Mouse (Mus musculus) embryonic facial prominence, embryonic 11.5 days (tissue): ENCODE measurements around the gene Samsn1. TPM values are rescaled to one million over a fixed set of nuclear protein-coding genes. Genes with fewer than 3 reads are reported as not detected.

Experiments used
- ATAC-seq: fragments of 200-750 bp; cut with Nextera tagmentation; replicated peaks from 2 replicates; pipeline ENCODE4 v1.8.0; 2017; ENCODE audit warnings: low read depth; ENCODE audit not compliant: insufficient number of reproducible peaks, low FRiP score, low TSS enrichment
- DNase-seq: peaks from one replicate; pipeline ENCODE4 v3.0.0-alpha.2; 2015; ENCODE audit warnings: low spot score
- H3K27ac ChIP-seq: fragments of 300-500 bp; sonication (generic); replicated peaks from 2 replicates; pipeline ENCODE4 v1.5.1; 2014; ENCODE audit warnings: mild to moderate bottlenecking, low read depth, low read length, control low read depth
- H3K27me3 ChIP-seq: fragments of 300-500 bp; sonication (generic); 2 replicates; pipeline ENCODE4 v1.6.1; 2014; ENCODE audit warnings: mild to moderate bottlenecking, low read length, moderate library complexity, mixed read lengths; ENCODE audit not compliant: control insufficient read depth, insufficient read depth
- H3K36me3 ChIP-seq: fragments of 300-500 bp; sonication (generic); replicated peaks from 2 replicates; pipeline ENCODE4 v1.6.1; 2014; ENCODE audit warnings: low read depth, mild to moderate bottlenecking, low read length, moderate library complexity, mixed read lengths; ENCODE audit not compliant: control insufficient read depth, insufficient read depth
- H3K4me1 ChIP-seq: fragments of 300-500 bp; sonication (generic); 2 replicates; pipeline ENCODE4 v1.6.1; 2014; ENCODE audit warnings: low read length, mixed read lengths; ENCODE audit not compliant: control insufficient read depth, insufficient read depth
- H3K4me2 ChIP-seq: fragments of 300-500 bp; sonication (generic); 2 replicates; pipeline ENCODE4 v1.6.1; 2014; ENCODE audit warnings: low read depth, mild to moderate bottlenecking, control low read depth, low read length, moderate library complexity
- H3K4me3 ChIP-seq: fragments of 300-500 bp; sonication (generic); 2 replicates; pipeline ENCODE4 v1.5.1; 2014; ENCODE audit warnings: low read depth, low read length, control low read depth
- H3K9ac ChIP-seq: fragments of 300-500 bp; sonication (generic); replicated peaks from 2 replicates; pipeline ENCODE4 v1.6.1; 2014; ENCODE audit warnings: mild to moderate bottlenecking, control low read depth, low read length
- H3K9me3 ChIP-seq: fragments of 300-500 bp; sonication (generic); replicated peaks from 2 replicates; pipeline ENCODE4 v1.6.1; 2016; ENCODE audit warnings: mild to moderate bottlenecking, low read length, inconsistent platforms, mixed read lengths; ENCODE audit not compliant: control insufficient read depth
- WGBS: fragments of 180-500 bp; shearing (Covaris S2); extraction: QIAGEN DNeasy Blood & Tissue Kit; methylation state at CpG from one replicate; pipeline ENCODE4 v1.1.7; 2014; 5-methylcytosine and 5-hydroxymethylcytosine counted together
- polyA plus RNA-seq: library from polyadenylated mRNA; unstranded; fragments of >200 nt; fragmentation: Nextera tagmentation; extraction: Ambion mirVana; gene quantifications from 2 replicates; pipeline ENCODE4 v1.2.1, GENCODE M21; 2014

Samsn1 gene
- polyA plus RNA-seq, 1 experiment from 2014 or later = 2.9 TPM

GRCm38 (mm10) chr16:75889081-75889646 lies 132.9 kb downstream of the Samsn1 start:
- DNase-seq (no peak), ATAC-seq (no peak)
- Histone ChIP-seq H3K27me3 (no peaks in the 10 kb centered on the region), H3K36me3 (no peaks in the 10 kb centered on the region), H3K27ac (no peak overlapping the region), H3K4me1 (no peaks in the 10 kb centered on the region), H3K9ac (no peak overlapping the region), H3K4me2 (no peak overlapping the region), H3K9me3 (no peaks in the 10 kb centered on the region), H3K4me3 (no peak overlapping the region)
- 67% methylated on average over 6 of the region's 6 CpGs for WGBS

GRCm38 (mm10) chr16:75887203-75887602 lies 134.9 kb downstream of the Samsn1 start:
- Histone ChIP-seq H3K27me3 (no peaks in the 10 kb centered on the region), H3K36me3 (no peaks in the 10 kb centered on the region), H3K4me3 (no peak overlapping the region), H3K4me1 (no peaks in the 10 kb centered on the region), H3K27ac (no peak overlapping the region), H3K9me3 (no peaks in the 10 kb centered on the region), H3K4me2 (no peak overlapping the region), H3K9ac (no peak overlapping the region)
- no peak for ATAC-seq
- 80% methylated on average over 6 of the region's 6 CpGs for WGBS
- DNase-seq = no peak

- ATAC-seq = no peak
- DNase-seq = no peak
- Histone ChIP-seq H3K36me3 (no peaks in the 10 kb centered on the region), H3K4me3 (no peak overlapping the region), H3K4me1 (no peaks in the 10 kb centered on the region), H3K4me2 (no peak overlapping the region), H3K9me3 (no peaks in the 10 kb centered on the region), H3K9ac (no peak overlapping the region), H3K27ac (no peak overlapping the region), H3K27me3 (no peaks in the 10 kb centered on the region)
- 86% methylated on average over 2 of the region's 2 CpGs for WGBS
These were observed 143.2 kb downstream of the Samsn1 start for GRCm38 (mm10) chr16:75878885-75879284.

GRCm38 (mm10) chr16:75877170-75877569 lies 144.9 kb downstream of the Samsn1 start:
- H3K4me2 ChIP-seq = no peak overlapping the region
- no peak overlapping the region for H3K9ac ChIP-seq
- H3K9me3 ChIP-seq = no peaks in the 10 kb centered on the region
- H3K27me3 ChIP-seq = no peaks in the 10 kb centered on the region
- H3K4me1 ChIP-seq = no peaks in the 10 kb centered on the region
- ATAC-seq (no peak), DNase-seq (no peak)
- H3K36me3 ChIP-seq = no peaks in the 10 kb centered on the region
- no peak overlapping the region for H3K27ac ChIP-seq
- WGBS = 55% methylated on average over 3 of the region's 3 CpGs
- H3K4me3 ChIP-seq = no peak overlapping the region

GRCm38 (mm10) chr16:75875896-75876295 lies 146.2 kb downstream of the Samsn1 start:
- Histone ChIP-seq H3K36me3 (no peaks in the 10 kb centered on the region), H3K27ac (no peak overlapping the region), H3K9me3 (no peaks in the 10 kb centered on the region), H3K4me3 (no peak overlapping the region), H3K4me1 (no peaks in the 10 kb centered on the region), H3K27me3 (no peaks in the 10 kb centered on the region), H3K9ac (no peak overlapping the region), H3K4me2 (no peak overlapping the region)
- no peak for ATAC-seq
- 80% methylated on average over 4 of the region's 4 CpGs for WGBS
- no peak for DNase-seq

GRCm38 (mm10) chr16:75874508-75874907 lies 147.6 kb downstream of the Samsn1 start:
- 91% methylated on average over 2 of the region's 2 CpGs for WGBS
- DNase-seq = no peak

GRCm38 (mm10) chr16:75872241-75872640 lies 149.8 kb downstream of the Samsn1 start:
- DNase-seq = no peak
- no peaks in the 10 kb centered on the region for H3K27me3 ChIP-seq
- no peaks in the 10 kb centered on the region for H3K9me3 ChIP-seq
- WGBS = 88% methylated on average over 8 of the region's 8 CpGs
- H3K36me3 ChIP-seq = no peaks in the 10 kb centered on the region
- no peak overlapping the region for H3K4me2 ChIP-seq
- no peaks in the 10 kb centered on the region for H3K4me1 ChIP-seq
- no peak for ATAC-seq
- H3K4me3 ChIP-seq = no peak overlapping the region
- H3K9ac ChIP-seq = no peak overlapping the region
- no peak overlapping the region for H3K27ac ChIP-seq

More at GRCm38 (mm10) chr16:75874508-75874907, 147.6 kb downstream of the Samsn1 start:
- Histone ChIP-seq H3K27me3 (no peaks in the 10 kb centered on the region), H3K9me3 (no peaks in the 10 kb centered on the region), H3K4me2 (no peak overlapping the region), H3K9ac (no peak overlapping the region), H3K4me1 (no peaks in the 10 kb centered on the region), H3K36me3 (no peaks in the 10 kb centered on the region), H3K27ac (no peak overlapping the region), H3K4me3 (no peak overlapping the region)
- no peak for ATAC-seq

- DNase-seq (no peak), ATAC-seq (no peak)
- Histone ChIP-seq H3K9me3 (no peaks in the 10 kb centered on the region), H3K4me1 (no peaks in the 10 kb centered on the region), H3K4me2 (no peak overlapping the region), H3K4me3 (no peak overlapping the region), H3K9ac (no peak overlapping the region), H3K27ac (no peak overlapping the region), H3K36me3 (no peaks in the 10 kb centered on the region), H3K27me3 (no peaks in the 10 kb centered on the region)
- WGBS = 88% methylated on average over 6 of the region's 6 CpGs
These were observed 154.7 kb downstream of the Samsn1 start for GRCm38 (mm10) chr16:75867400-75867799.
